Mouse (Mus musculus): ENCODE data around the gene Olfr247. TPM values are rescaled to one million over a fixed set of nuclear protein-coding genes. Genes with fewer than 3 reads are reported as not detected.
"Not testable (repeated sequence)": the region's sequence is repeated elsewhere in the genome, so short reads cannot be mapped to it uniquely, and the experiment has no call there.

The Olfr247 gene
- total RNA-seq (2015) (not detected in 2 replicates), total RNA-seq (2017) (not detected in 2 replicates)

GRCm38 (mm10) chr10:129976040-129976439 is at the start of gene Olfr247:
TSS of gene Olfr247 (minus strand) at chr10:129976140.
- ATAC-seq (ENCODE audit: poor library complexity, severe bottlenecking): not testable (repeated sequence)

- no peak for ATAC-seq (ENCODE audit: poor library complexity, severe bottlenecking)
Measured at GRCm38 (mm10) chr10:130012321-130012720, 36.4 kb upstream of the Olfr247 start, which contains the start of gene Olfr820. TSS of gene Olfr820 (plus strand) at chr10:130012621.

- ATAC-seq (ENCODE audit: poor library complexity, severe bottlenecking): not testable (repeated sequence)
Measured at GRCm38 (mm10) chr10:130005366-130005765, 29.4 kb upstream of the Olfr247 start.

- not testable (repeated sequence) for ATAC-seq (ENCODE audit: poor library complexity, severe bottlenecking)
Measured at GRCm38 (mm10) chr10:130004104-130004503, 28.2 kb upstream of the Olfr247 start.

- not testable (repeated sequence) for ATAC-seq (ENCODE audit: poor library complexity, severe bottlenecking)
Measured at GRCm38 (mm10) chr10:129984962-129985361, 9.0 kb upstream of the Olfr247 start, which contains the start of gene Gm10310. TSS of gene Gm10310 (minus strand) at chr10:129985062.

- ATAC-seq (ENCODE audit: poor library complexity, severe bottlenecking): peak; percentile 45; the same call in 1 of the 2 replicates
Measured at GRCm38 (mm10) chr10:129981867-129982266, 5.9 kb upstream of the Olfr247 start.

GRCm38 (mm10) chr10:129972994-129973393 is 2.9 kb downstream of the Olfr247 start:
- ATAC-seq (ENCODE audit: poor library complexity, severe bottlenecking): not testable (repeated sequence)

- not testable (repeated sequence) for ATAC-seq (ENCODE audit: poor library complexity, severe bottlenecking)
Measured at GRCm38 (mm10) chr10:129967166-129967565, 8.8 kb downstream of the Olfr247 start, which contains the start of gene Olfr819. TSS of gene Olfr819 (minus strand) at chr10:129967266.

GRCm38 (mm10) chr10:129966232-129966631 is 9.7 kb downstream of the Olfr247 start:
- peak; percentile 33; the same call in 1 of the 2 replicates for ATAC-seq (ENCODE audit: poor library complexity, severe bottlenecking)

GRCm38 (mm10) chr10:129949000-129949399 is 26.9 kb downstream of the Olfr247 start, which contains the start of gene Olfr818:
TSS of gene Olfr818 (minus strand) at chr10:129949100.
- no peak for ATAC-seq (ENCODE audit: poor library complexity, severe bottlenecking)

Other genes starting within 250 kb of the Olfr247 start
- gene Olfr805, start 246.8 kb downstream of the Olfr247 start, total RNA-seq (2015): not detected in 2 replicates
- not detected in 2 replicates for gene Olfr805, start 246.8 kb downstream of the Olfr247 start, total RNA-seq (2017)
- gene Olfr806, start 234.2 kb downstream of the Olfr247 start, total RNA-seq (2015): not detected in 2 replicates
- not detected in 2 replicates for gene Olfr806, start 234.2 kb downstream of the Olfr247 start, total RNA-seq (2017)
- gene Olfr807, start 218.3 kb downstream of the Olfr247 start, total RNA-seq (2015): not detected in 2 replicates
- gene Olfr807, start 218.3 kb downstream of the Olfr247 start, total RNA-seq (2017): not detected in 2 replicates
- not detected in 2 replicates for gene Olfr808, start 210.7 kb downstream of the Olfr247 start, total RNA-seq (2015)
- gene Olfr808, start 210.7 kb downstream of the Olfr247 start, total RNA-seq (2017): not detected in 2 replicates
- not detected in 2 replicates for gene Olfr809, start 201.5 kb downstream of the Olfr247 start, total RNA-seq (2015)
- gene Olfr809, start 201.5 kb downstream of the Olfr247 start, total RNA-seq (2017): not detected in 2 replicates
- gene Olfr810, start 181.2 kb downstream of the Olfr247 start, total RNA-seq (2015): not detected in 2 replicates
- gene Olfr810, start 181.2 kb downstream of the Olfr247 start, total RNA-seq (2017): not detected in 2 replicates
- not detected in 2 replicates for gene Olfr811, start 171.7 kb downstream of the Olfr247 start, total RNA-seq (2015)
- gene Olfr811, start 171.7 kb downstream of the Olfr247 start, total RNA-seq (2017): not detected in 2 replicates
- not detected in 2 replicates for gene Olfr812, start 130.0 kb downstream of the Olfr247 start, total RNA-seq (2015)
- gene Olfr812, start 130.0 kb downstream of the Olfr247 start, total RNA-seq (2017): not detected in 2 replicates
- gene Olfr813, start 120.8 kb downstream of the Olfr247 start, total RNA-seq (2015): not detected in 2 replicates
- not detected in 2 replicates for gene Olfr813, start 120.8 kb downstream of the Olfr247 start, total RNA-seq (2017)
- gene Olfr814, start 96.3 kb downstream of the Olfr247 start, total RNA-seq (2015): not detected in 2 replicates
- gene Olfr814, start 96.3 kb downstream of the Olfr247 start, total RNA-seq (2017): not detected in 2 replicates
- gene Olfr815, start 70.3 kb downstream of the Olfr247 start, total RNA-seq (2015): not detected in 2 replicates
- gene Olfr815, start 70.3 kb downstream of the Olfr247 start, total RNA-seq (2017): not detected in 2 replicates
- gene Olfr816, start 60.5 kb downstream of the Olfr247 start, total RNA-seq (2015): not detected in 2 replicates
- not detected in 2 replicates for gene Olfr816, start 60.5 kb downstream of the Olfr247 start, total RNA-seq (2017)
- gene Olfr818, start 27.0 kb downstream of the Olfr247 start, total RNA-seq (2015): not detected in 2 replicates
- gene Olfr818, start 27.0 kb downstream of the Olfr247 start, total RNA-seq (2017): not detected in 2 replicates
- gene Olfr819, start 8.9 kb downstream of the Olfr247 start, total RNA-seq (2015): not detected in 2 replicates
- not detected in 2 replicates for gene Olfr819, start 8.9 kb downstream of the Olfr247 start, total RNA-seq (2017)
- not detected in 2 replicates for gene Gm10310, start 8.9 kb upstream of the Olfr247 start, total RNA-seq (2015)
- not detected in 2 replicates for gene Gm10310, start 8.9 kb upstream of the Olfr247 start, total RNA-seq (2017)
- not detected in 2 replicates for gene Olfr820, start 36.5 kb upstream of the Olfr247 start, total RNA-seq (2015)
- not detected in 2 replicates for gene Olfr820, start 36.5 kb upstream of the Olfr247 start, total RNA-seq (2017)
- gene Olfr821, start 54.2 kb upstream of the Olfr247 start, total RNA-seq (2015): not detected in 2 replicates
- gene Olfr821, start 54.2 kb upstream of the Olfr247 start, total RNA-seq (2017): not detected in 2 replicates
- gene Olfr822, start 95.1 kb upstream of the Olfr247 start, total RNA-seq (2015): not detected in 2 replicates
- not detected in 2 replicates for gene Olfr822, start 95.1 kb upstream of the Olfr247 start, total RNA-seq (2017)
- not detected in 2 replicates for gene Olfr823, start 139.2 kb upstream of the Olfr247 start, total RNA-seq (2015)
- gene Olfr823, start 139.2 kb upstream of the Olfr247 start, total RNA-seq (2017): not detected in 2 replicates
- not detected in 2 replicates for gene Olfr824, start 153.9 kb upstream of the Olfr247 start, total RNA-seq (2015)
- gene Olfr824, start 153.9 kb upstream of the Olfr247 start, total RNA-seq (2017): not detected in 2 replicates
- not detected in 2 replicates for gene Olfr825, start 190.6 kb upstream of the Olfr247 start, total RNA-seq (2015)
- gene Olfr825, start 190.6 kb upstream of the Olfr247 start, total RNA-seq (2017): not detected in 2 replicates
- not detected in 2 replicates for gene Olfr826, start 208.0 kb upstream of the Olfr247 start, total RNA-seq (2015)
- not detected in 2 replicates for gene Olfr826, start 208.0 kb upstream of the Olfr247 start, total RNA-seq (2017)
- not detected in 2 replicates for gene Olfr827, start 238.3 kb upstream of the Olfr247 start, total RNA-seq (2015)
- gene Olfr827, start 238.3 kb upstream of the Olfr247 start, total RNA-seq (2017): not detected in 2 replicates

All from megakaryocyte, adult 5-6 weeks (primary cell).